Mouse (Mus musculus) left cerebral cortex, adult 18-20 months (tissue): Measurements from ENCODE around the gene Prmt2. TPM values are rescaled to one million over a fixed set of nuclear protein-coding genes. Genes with fewer than 3 reads are reported as not detected.

Experiments used
- DNase-seq, 2 experiments: peaks; one replicate each; pipeline ENCODE4 v3.0.0; 2021 to 2022; ENCODE audit warnings: low spot score in 2 of 2, mixed read lengths in 1 of 2
- long read RNA-seq, 2 experiments: library from polyadenylated mRNA; stranded (forward); transcript quantifications; one replicate each; pipeline ENCODE4 v2.0.0; 2021
- total RNA-seq, 2 experiments: library from RNA; stranded (reverse); gene quantifications; 2 replicates each; pipeline ENCODE4 v1.2.3; 2021

Prmt2 gene
- total RNA-seq: 10 to 100 TPM; 62.1 to 70.2 TPM
- long read RNA-seq, experiment 1, transcript Prmt2-202 (11 exons, 2,052 nt): minor isoform, 21 of 155 reads
- long read RNA-seq, experiment 1, transcript Prmt2-203 (11 exons, 2,100 nt): minor isoform, 5 of 155 reads
- long read RNA-seq, experiment 1, transcript Prmt2-201 (11 exons, 2,016 nt): major isoform, 111 of 155 reads
- long read RNA-seq, experiment 1, partial matches to known transcripts: 7 of 155 reads
- long read RNA-seq, experiment 1, other reads (novel, unspliced or antisense): 10 of 155 reads
- long read RNA-seq, experiment 2, transcript Prmt2-201 (11 exons, 2,016 nt): major isoform, 79 of 118 reads
- long read RNA-seq, experiment 2, transcript Prmt2-202 (11 exons, 2,052 nt): minor isoform, 24 of 118 reads
- long read RNA-seq, experiment 2, partial matches to known transcripts: 10 of 118 reads
- long read RNA-seq, experiment 2, other reads (novel, unspliced or antisense): 5 of 118 reads

GRCm38 (mm10) chr10:76237341-76238225 lies at the start of gene Prmt2:
TSS of gene Prmt2 (minus strand) at chr10:76237865.
- peak; percentile 86 to 94 for DNase-seq

- DNase-seq: no peak
Observed at GRCm38 (mm10) chr10:76278541-76279097, 41.0 kb upstream of the Prmt2 start.

- DNase-seq: no peak
Observed at GRCm38 (mm10) chr10:76275256-76275655, 37.6 kb upstream of the Prmt2 start.

- DNase-seq: no peak
Observed at GRCm38 (mm10) chr10:76271238-76271637, 33.6 kb upstream of the Prmt2 start.

- DNase-seq: no peak
Observed at GRCm38 (mm10) chr10:76262431-76262830, 24.8 kb upstream of the Prmt2 start.

- no peak for DNase-seq
Observed at GRCm38 (mm10) chr10:76261447-76261846, 23.8 kb upstream of the Prmt2 start.

- peak in 1 of 2 experiments; percentile 32 for DNase-seq
Observed at GRCm38 (mm10) chr10:76260358-76261059, 22.8 kb upstream of the Prmt2 start.

- DNase-seq: no peak
Observed at GRCm38 (mm10) chr10:76259566-76260232, 22.0 kb upstream of the Prmt2 start.

GRCm38 (mm10) chr10:76257719-76258390 lies 20.2 kb upstream of the Prmt2 start:
- no peak for DNase-seq

- no peak for DNase-seq
Observed at GRCm38 (mm10) chr10:76257231-76257630, 19.6 kb upstream of the Prmt2 start.

GRCm38 (mm10) chr10:76255617-76256016 lies 18.0 kb upstream of the Prmt2 start:
- DNase-seq: no peak

GRCm38 (mm10) chr10:76253536-76253935 lies 15.9 kb upstream of the Prmt2 start, which contains the start of gene S100b:
TSS of gene S100b (plus strand) at chr10:76253853.
- peak in 1 of 2 experiments; percentile 62 for DNase-seq

- no peak for DNase-seq
Observed at GRCm38 (mm10) chr10:76253079-76253478, 15.4 kb upstream of the Prmt2 start.

- no peak for DNase-seq
Observed at GRCm38 (mm10) chr10:76250870-76251269, 13.2 kb upstream of the Prmt2 start.

- no peak for DNase-seq
Observed at GRCm38 (mm10) chr10:76248647-76248968, 10.9 kb upstream of the Prmt2 start.

GRCm38 (mm10) chr10:76247960-76248646 lies 10.4 kb upstream of the Prmt2 start:
- DNase-seq: no peak

- no peak for DNase-seq
Observed at GRCm38 (mm10) chr10:76246601-76247000, 8.9 kb upstream of the Prmt2 start.

GRCm38 (mm10) chr10:76245106-76245505 lies 7.4 kb upstream of the Prmt2 start:
- no peak for DNase-seq

- no peak for DNase-seq
Observed at GRCm38 (mm10) chr10:76239401-76239800, 1.7 kb upstream of the Prmt2 start.
